Mouse (Mus musculus): ENCODE results near the gene Ly6f.
A peak's percentile ranks its signal among the peaks of the same experiment; 100 is the strongest.
"Not testable (repeated sequence)": the region's sequence is repeated elsewhere in the genome, so short reads cannot be mapped to it uniquely, and the experiment has no call there.

Gene Ly6f

DNA sequence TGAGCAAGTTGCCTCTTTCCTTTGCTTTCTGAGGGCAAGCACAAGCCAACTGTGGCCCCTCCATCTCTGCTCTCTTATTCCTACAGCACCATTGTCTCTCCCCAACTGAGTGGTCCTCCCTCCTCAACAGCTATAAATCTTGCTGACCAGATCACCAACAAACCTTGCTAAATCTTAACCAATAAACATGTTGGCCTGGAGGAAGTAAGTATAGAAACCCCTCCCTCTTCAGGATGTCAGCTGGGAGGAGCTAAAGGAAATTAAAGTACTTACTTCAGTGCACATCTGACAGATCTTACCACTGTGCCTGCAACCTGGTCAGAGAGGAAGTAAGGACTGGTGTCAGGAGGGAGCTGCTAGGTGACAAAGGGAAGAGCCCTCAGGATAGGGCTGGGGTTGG, at the start of gene Ly6f:
TSS of gene Ly6f (plus strand) at position 301 of the 400 bp plus-strand sequence.
- no peak for DNase-seq (ENCODE audit: low read depth)

DNA sequence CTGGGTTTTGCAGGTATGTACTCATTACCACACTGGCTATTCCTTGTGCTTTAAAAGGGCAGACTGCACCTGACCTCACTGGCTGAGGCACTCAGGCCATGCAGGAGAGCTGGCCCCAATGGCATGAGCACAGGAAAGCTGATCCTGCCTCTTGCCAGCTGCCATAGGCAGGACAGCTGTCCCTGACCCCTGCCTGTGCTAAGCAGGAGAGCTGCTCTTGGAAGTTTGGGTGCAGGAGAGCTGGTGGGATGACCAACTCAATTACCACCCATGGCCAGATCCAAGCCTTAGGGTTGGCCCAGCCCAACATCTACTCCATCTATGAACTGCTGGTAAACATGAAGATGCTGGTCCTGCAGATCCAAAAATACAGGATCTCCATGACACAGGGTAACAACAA, 46.3 kb upstream of the Ly6f start:
- DNase-seq (ENCODE audit: low read depth): no peak

DNA sequence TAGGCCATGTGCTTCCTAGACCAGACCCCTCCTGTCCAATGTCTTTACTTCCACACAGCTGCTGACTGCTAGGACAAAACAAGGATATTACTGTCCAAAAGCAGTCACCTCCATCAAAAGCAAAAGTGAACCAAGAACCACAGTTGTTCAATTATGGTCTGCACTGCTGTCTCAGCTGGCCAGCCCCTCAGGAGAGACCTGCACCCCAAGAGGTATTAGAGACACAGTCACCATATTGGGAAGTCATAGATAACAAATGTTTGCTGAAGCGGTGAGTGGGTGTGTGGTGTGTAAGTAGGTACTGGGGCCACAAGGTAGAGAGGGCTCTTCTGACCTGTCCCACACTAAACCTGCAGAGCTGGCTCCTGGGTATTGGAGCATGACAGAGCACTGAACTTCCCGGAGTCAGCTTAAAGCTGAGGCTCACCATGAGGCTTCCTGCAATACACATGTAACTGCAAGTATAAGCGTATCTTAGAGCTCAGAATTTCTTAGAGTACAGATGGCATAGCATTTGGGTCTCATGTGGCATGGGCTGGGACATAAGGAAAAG, 30.4 kb upstream of the Ly6f start:
- no peak for DNase-seq (ENCODE audit: low read depth)

DNA sequence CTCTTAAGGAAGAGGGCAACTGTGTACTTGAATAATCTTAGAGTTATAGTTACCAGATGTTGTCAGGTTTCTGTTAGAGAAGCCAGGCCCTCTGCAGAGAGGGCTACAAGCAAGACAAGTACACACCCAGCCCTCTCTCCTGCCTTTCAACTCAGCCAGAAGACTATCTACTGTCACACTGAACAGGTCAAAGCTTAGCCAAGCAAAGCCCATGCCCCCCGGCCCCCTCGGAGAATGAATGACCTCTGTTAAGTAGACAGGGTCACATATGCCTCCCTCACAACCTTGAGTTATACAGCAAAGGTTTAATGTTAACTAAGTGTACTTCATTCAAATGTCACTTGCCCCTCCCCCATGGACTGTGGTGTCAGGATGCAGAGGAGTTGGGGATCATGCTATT, 27.7 kb upstream of the Ly6f start:
- DNase-seq (ENCODE audit: low read depth): no peak

DNA sequence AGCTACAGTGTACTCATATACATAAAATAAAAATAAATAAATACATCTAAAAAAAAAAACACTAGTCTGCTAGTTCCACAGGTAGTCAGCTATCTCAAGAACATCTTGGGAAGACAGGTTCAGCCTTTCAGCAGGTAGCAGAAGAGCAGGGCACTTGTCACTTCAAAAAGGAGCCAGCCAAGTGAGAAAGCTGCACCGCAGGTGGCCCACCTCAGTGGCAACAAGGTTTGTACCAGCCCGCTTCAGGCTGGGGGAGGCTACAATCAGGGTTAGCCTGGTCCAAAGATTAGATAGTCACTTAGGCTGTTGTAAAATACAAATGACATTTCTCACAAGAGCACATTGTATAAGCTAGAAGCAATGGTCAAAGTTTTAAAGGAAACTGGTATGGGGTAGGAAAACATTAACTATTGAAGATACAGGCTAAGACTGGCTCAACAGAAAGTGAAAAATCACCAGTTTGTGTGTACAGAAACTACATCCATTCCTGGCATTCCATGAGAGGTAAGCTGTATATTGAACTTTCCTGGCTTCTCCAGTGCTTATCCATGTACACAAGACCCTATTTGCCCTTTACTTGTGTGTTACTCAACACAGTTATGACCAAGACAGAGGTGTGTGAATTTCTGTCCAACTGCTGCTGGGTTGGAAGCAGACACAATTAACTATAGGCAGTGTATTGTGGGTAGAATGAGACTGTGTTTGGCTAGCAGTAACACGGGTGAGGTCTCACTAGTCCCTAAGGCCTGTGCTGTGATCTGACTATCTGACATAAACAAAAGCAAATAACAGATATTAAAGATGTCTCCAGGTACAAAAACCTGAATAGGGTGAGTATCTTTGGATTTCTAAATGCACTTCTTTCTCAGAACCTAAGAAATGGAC, 25.2 kb upstream of the Ly6f start:
- no peak for DNase-seq (ENCODE audit: low read depth)

DNA sequence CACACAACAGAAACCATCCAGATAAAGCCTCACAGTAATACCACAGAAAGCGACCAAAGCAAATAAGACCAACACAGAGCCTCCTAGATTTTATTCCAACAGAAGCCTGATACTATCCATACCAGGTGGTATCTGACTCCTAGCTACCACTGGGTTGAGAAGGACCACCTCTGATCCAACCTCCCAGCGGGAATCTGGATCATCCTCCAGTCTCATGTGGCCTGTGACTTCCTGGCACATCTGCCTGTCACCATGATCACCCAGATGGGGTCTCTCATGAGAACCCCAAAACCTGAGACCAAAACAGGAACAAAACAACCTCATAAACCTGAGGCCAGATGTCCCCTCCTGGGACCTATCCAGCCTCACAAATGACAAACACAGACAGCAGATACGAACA, 13.6 kb upstream of the Ly6f start:
- DNase-seq (ENCODE audit: low read depth): no peak

DNA sequence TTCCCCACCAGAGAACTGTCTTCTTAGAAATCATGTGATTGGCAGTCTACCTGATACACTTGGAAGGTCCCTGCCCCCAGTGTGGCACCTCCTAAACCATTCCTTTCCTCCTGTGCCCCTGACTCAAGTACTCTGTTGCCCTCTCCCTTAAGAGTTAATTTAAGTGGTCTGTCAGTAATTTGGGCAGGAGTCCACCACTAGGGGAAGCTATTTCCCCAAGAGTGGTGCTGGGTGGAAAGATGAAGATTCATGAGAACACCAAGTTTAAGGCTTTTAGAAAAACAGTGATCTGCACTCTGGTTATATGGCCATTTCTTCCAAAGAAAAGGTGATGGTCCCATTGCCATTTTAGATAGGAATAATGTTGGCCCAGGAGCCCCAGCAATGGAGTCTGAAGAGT, 2.4 kb upstream of the Ly6f start:
- no peak for DNase-seq (ENCODE audit: low read depth)

DNA sequence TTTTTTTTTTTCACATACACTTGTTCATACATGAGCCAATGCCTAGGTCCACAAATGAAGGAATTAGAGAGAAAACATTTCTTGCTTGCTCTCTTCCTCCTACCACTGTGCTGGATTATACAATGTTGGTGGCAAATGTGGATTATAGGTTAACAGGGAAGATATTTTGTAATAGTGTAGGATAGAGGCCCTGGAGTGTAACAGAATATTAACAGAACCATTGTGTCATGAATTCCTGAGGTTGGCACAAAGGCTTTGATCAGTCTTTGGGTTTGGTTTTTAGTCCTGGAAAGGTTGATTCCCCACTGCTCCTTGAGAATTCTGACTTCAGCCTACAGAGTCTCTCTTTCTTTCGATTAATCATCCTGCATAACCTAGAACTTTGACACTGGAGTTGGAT, 1.6 kb upstream of the Ly6f start:
- no peak for DNase-seq (ENCODE audit: low read depth)

DNA sequence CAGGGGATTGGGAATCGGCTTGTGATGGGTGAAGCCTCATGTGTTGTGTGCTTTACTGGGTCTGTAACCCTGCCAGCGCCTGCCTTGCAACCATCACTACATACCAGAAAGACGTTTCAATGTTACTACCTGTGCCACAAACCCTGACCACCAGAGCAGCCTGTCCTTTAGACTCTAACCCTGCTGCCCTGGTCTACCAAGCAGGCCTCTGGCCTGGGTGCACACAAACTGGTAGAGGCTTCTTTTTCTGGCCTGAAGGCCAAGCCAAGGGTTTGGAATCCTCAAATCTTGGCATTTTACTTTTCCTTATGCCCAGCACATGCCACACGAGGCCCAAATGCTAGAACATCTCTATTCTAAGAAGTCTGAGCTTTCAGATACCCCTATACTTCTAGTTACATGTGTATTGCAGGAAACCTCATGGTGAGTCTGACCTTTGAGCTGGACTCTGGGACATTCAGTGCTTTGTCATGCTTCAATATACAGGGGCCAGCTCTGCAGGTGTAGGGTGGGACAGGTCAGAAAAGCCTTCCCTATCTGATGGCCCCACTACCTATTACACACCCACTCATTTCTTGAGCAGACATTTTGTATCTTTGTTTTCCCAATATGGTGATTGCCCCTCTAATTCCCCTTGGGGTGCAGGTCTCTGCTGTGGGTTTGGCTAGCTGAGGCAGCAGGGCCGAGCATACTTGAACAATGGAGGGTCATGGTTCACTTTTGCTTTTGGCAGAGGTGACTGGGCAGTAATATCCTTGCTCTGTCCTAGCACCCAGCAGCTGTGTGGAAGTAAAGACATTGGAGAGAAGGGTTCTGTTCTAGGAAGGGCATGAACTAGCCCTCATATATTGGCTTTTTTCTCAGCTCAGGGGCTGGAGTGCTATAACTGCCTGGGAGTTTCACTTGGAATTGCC, 952 bp downstream of the Ly6f start:
- no peak for DNase-seq (ENCODE audit: low read depth)

DNA sequence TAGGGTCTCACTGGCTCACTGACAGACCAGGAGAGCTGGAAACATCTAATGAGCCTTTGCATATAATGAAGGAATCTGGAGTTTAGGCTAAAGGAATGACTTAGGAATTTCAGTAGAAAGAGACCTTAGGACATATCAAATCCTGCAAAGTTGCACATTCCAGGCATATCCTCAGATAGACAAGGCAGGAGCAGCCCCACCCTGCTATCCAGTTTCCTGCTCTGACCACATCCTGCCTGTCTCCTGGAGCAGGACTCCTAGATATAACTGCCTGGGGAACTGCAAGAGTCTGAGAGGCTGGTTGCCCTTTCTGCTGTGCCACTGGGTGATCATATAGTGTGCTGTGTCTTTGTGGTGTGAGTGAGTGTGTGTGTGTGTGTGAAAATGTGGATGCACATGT, 1.9 kb downstream of the Ly6f start:
- DNase-seq (ENCODE audit: low read depth): no peak

DNA sequence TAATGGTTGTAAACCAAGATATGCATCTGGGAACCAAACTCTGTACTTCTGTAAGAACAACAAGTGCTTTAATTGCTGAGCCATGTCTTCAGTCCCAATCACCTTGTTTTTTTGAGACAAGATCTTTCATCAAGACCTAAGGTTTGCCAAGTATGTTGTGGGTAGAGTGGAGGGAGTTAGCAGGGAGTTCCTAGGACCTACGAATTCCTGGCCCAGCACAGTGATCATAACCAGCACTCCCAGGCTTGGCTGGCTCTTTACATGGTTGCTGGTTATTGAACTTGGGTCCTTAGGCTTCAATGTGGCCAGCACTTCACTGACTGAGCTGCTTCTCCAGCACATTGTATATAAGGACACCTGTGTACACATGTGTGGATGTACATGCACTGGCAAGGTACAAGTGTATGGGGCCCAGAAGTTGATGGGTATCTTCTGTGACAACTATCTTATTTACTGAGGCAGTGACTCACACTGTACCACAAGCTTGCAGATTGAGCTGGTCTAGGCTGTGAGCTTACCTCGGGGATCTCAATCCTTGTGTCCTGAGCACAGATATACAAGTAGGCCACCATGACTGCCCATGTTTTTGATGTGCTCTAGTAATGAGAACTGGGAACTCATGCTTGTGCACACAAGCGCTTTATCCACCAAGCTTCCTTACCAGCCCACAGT, 2.6 kb downstream of the Ly6f start:
- DNase-seq (ENCODE audit: low read depth): no peak

DNA sequence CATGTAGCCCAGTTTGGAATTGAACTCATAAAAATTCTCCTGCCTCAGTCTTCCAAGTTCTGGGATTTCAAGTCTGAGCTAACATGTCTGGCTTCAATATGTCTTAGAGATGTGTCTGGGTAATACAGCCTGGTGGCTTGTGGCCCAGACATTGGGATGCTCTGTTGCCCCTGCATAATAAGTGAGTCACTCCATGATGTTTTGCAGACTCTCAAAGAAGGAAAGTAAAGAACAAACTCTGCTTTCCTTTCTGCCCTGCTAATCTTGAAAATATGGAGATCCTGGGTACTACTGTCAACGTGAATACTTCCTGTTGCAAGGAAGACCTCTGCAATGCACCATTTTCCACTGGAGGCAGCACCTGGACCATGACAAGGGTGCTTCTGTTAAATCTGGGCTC, 3.2 kb downstream of the Ly6f start:
- no peak for DNase-seq (ENCODE audit: low read depth)

DNA sequence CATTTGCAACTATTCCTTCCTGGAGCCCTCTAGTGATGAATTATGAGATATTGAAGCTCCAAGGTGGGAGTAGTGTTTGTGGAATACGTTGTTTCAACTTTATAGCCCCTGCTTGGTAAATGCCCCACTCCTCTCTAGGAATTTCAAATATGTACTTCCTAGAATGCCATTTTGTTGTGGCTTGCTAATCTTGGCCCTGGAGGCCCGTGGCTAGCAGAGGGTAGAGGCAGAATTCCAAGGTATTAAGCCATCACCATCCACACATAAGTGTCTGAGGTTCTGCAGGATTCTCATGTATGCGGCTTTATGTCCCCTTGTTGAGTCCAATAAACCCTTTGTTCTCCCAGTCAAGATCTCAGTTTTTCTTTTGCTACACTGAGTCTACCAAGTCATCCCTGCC, 3.7 kb downstream of the Ly6f start:
- no peak for DNase-seq (ENCODE audit: low read depth)

DNA sequence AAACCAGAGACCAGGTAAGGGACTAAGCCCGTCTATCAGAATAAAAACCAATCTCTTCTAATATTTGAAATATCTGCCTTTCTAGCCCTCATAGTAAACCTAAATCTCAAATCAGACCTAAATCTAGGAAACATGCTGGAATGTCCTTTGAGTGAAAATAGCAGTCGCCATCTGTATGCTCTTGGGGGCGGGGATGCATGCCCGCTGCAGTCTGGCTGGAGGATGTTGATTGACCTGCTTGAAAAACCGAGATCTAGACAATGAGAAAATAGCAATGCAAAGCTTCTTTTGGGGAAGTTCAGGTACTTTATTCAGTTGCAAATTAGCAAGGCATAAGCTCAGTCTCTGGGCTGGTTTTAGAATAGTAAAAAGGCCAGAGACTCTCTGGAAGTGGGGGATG, 13.8 kb downstream of the Ly6f start:
- not testable (repeated sequence) for DNase-seq (ENCODE audit: low read depth)

DNA sequence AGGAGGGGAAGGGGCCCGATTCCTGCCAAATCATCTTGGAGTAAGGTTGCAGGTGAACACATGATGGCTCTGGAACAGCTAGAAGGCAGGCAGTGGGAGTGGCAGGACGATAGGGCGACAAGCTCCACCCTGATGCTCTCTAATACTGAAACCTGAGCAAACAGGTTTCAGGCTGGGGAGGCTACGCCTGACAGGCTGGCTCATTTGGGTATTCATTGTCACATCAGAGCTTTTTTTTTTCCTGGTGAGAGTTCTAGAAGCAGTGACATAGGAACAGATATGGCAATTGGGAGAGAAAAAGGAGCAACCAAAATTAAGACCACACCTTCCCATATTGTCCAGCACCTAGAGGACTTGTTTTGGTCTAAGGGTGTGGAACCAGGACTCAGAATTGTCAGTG, 18.3 kb downstream of the Ly6f start:
- DNase-seq (ENCODE audit: low read depth): not testable (repeated sequence)

DNA sequence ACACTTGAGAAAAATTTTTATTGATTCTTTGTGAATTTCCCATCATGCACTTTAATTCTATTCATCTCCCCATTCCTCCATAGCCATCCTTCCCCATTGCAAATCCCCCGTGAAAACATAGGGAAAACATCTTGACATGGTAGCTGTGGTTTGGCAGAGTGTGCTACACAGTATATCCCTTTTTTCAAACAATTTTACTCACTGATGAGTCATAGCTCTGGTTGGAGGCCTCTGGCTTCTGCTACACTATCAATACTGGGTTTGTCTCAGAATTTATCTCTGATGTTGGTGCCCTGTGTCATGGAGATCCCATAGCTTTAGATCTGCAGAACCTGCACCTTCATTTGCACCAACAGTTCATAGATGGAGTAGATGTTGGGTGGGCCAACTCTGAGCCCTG, 24.2 kb downstream of the Ly6f start:
- no peak for DNase-seq (ENCODE audit: low read depth)

DNA sequence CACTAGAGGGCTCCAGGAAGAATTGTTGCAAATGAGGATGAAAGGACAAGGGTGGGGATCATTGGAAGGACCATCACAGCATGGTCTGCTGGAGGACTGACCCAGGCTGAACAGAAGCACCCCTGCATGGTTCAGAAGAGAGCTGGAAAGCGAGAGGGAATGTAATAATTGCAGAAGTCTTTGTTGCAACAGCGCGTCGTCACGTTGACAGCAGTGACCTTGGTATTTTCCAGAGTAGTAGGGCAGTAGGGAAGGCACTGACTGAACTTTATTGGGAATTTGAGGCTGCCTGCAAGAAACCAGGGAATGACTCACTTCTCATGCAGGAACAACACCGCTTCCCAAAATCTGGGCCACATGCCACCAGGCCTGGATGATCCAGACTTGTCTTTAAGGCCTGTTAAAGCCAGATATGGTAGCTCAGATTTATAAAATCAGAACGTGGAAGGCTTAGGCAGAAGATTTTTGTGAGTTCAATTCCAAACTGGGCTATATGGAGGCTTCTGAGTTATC, 25.7 kb downstream of the Ly6f start:
- DNase-seq (ENCODE audit: low read depth): no peak

DNA sequence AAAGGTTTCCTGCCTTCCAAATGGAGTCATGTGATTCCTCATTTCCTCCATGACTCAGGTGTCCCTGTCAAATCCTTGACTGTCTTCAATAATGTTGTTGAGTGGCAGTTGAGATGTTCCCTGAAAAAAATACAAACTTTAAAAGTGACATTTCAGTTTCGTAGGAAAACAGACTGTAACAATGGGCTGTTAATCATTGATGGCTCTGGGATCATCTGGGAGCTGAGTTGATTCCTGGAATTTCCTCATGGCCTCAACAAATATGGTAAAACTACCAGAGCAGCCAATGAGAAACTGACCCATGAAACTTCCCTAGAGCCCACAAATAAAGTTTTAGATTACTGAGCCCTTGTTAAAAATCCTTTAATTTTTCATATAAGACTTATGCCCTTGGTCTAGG, 37.9 kb downstream of the Ly6f start:
- DNase-seq (ENCODE audit: low read depth): no peak

DNA sequence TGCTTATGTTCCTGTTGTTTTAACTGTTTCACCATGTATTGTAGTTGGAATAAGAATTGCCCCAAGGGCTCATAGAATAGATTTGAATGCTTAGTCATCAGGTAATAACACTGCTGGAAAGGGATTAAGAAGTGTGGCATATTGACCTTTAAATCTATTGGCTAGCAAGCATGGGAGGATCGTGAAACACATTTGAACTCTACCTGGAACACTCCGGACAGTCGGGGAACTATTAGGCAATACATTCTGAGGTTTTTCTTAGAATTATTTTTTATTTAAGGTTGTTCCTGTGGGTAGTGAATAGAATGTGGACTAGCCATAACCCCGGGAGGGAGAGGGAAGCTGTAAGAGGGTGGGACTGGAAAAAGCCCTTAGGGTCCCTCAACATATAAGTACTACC, 41.0 kb downstream of the Ly6f start:
- no peak for DNase-seq (ENCODE audit: low read depth)

DNA sequence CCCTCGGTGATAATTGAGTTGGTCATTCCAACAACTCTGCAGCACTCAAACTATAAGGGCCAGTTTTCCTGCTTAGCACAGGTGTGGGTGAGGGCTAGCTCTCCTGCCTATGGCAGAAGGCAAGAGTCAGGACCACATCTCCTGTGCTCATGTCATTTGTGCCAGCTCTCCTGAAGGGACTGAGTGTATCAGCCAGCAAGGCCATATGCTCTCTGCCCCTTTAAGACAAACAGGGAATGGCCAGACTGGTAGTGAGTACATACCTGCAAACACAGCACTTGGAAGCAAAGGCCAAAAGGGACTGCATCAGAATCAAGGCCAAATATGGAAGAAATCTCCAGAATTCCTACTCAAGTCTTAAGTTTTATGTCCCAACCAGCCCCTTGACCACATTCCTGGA, 41.7 kb downstream of the Ly6f start:
- no peak for DNase-seq (ENCODE audit: low read depth)

DNA sequence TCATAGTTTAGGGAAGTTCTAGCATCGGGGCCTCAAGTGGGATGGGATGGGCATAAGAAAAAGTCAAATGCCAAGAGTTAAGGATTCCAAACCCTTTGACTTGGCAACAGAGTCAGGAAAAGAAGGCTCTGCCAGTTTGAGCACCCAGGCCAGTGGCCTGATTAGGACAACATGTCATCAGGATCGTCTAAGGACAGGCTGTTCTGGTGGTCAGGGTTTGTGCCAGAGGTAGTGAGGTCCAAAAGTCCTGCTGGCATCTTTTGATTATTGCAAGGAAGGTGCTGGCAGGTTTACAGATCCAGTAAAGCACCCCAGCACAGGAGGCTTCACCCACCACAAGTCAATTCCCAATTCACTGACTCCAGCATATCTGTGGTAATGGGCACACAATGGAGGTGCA, 46.2 kb downstream of the Ly6f start:
- DNase-seq (ENCODE audit: low read depth): no peak

DNA sequence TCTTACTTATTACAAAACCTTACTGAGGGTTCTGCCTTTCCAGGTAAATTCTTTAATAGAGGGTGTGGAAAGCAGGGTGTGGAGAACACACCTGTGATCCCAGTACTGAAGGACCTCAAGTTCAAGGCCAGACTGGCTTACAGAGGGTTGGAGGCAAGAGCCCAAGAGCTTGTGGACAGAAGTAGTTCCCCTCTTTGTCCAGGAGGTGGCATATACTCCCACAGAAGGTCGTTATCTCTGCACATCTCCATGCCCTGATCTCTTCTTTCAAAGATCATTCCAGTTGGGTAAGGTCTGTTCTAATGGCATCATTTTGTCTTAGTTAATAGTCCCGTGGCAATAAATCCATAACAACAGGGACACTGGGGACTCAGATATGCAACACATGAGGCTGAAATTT, 49.0 kb downstream of the Ly6f start:
- DNase-seq (ENCODE audit: low read depth): peak; percentile 31

Measured in 416B (cell line).